Mouse (Mus musculus): ENCODE measurements around the gene Galnt9.

GRCm38 (mm10) chr5:110653686-110654085 lies 109.5 kb downstream of the Galnt9 start:
- TF ChIP-seq CTCF (IDR thresholded peaks at IDR 0.05; ENCODE audit: extremely low read depth, insufficient read depth, insufficient read length, insufficient replicate concordance) (no peak), POLR2A (IDR thresholded peaks at IDR 0.05; ENCODE audit: low read depth, low read length) (no peak)

Data from spleen, adult 2 months (tissue).